Mouse (Mus musculus): Measurements from ENCODE around the gene Nap1l4. TPM values are rescaled to one million over a fixed set of nuclear protein-coding genes. Genes with fewer than 3 reads are reported as not detected.

Nap1l4 gene
- 285 TPM for polyA plus RNA-seq (2017; shearing (Covaris generic))

DNA sequence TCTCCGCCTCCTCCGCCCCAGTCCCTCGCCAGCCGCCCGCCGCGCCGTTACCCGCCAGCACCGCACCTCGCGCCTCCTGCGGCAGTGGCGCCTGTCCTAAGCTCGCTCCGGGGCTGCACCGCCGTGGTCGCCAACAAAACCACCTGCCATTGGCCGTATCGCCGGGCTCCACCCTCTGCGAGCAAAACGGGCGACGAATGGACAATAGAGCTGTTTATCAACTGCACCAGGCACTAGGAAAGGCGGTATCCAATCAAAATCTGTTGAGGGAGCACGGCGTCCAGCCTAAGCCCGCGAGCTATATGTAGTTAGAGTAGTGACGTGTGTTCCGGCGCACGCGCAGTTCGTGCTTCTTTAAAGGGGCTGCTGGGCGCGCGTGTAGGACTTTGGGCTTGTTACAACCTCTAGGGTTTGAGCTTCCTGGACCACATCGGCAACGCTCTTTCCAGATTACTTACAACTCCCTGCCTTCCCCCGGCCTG, at the start of gene Nap1l4:
Gene Nap1l4 (minus strand): TSS at position 131 of the 482 bp plus-strand sequence.

DNA sequence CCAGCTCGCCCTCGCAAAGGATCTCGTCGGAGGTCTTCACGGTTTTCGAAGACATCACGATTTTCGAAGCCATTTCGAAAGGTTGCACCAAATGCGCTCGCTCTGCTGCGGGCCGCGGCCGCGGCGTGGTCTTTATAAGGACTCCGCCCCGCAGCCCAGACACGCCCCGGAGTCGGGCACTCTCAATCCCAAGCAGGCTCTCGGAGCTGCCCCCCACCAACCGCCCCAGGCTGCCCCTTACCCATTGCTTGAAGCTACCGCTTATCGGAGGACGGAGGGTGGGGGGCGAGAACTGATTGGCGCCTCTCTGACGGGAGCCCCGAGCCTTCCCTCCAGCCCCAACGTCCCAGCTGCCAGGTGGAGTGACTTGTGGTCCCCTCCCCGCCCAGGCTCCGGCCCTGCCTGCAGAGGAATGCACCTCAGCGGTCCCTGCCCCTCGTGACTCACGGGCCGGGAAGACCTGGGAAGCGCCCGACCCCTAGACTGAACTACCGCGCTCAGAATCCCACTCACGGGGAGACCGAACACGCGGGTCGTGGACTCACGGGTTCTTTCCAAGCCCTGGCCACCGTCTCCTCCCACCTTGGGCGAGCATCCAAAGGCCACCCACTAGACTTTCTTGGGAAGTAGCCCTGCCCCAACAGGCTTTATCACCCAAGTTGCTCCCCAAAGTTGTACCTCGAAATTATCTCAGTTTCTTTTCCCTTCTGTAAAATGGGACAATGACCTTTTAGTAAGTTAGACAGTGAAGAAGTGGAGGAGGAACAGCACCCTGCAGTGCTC, 46.3 kb downstream of the Nap1l4 start, which contains the start of gene Phlda2:
Gene Phlda2 (minus strand): TSS at position 733 of the 783 bp plus-strand sequence.

DNA sequence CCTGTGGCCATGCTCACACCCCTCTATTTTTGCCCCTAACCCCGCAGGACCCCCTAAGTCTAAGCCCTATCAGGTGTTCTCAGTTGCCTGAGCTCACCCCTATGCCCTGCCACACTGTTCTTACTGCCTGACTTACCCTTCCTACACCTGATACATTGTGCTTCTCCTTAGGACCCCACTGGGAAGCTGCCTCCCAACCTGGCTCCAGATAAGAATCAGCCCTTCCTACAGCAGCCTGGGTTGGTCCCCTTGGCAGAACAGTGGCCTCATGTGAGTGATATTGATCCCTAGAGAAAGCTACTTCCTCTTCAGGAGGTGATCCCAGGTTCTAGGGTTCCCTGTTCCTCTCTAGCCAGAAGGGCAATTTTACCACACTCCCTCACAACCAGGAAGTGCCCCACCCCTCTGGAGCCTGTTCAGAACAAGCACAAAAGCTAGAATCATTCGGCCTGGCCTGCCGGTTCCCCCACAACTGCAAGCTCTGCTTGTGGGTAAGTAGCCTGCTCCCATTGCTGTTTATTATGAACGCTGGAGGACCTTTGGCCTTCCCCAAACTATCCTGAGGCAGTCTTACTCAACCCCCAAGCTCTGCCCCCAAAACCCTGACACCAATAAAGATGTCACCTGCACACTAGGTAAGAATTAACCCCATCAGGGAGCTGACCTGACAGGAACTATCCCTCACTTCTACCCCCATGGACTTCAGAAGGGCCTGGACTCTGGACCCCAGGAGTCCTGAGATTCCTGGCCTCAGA, 75.4 kb downstream of the Nap1l4 start, which contains the start of gene Slc22a18:
Gene Slc22a18 (plus strand): TSS at position 390 of the 755 bp plus-strand sequence.

Other genes starting within 250 kb of the Nap1l4 start
- 5.6 TPM for gene Cdkn1c, start 88.1 kb downstream of the Nap1l4 start, polyA plus RNA-seq (2017; shearing (Covaris generic))
- not detected for gene Slc22a18, start 75.4 kb downstream of the Nap1l4 start, polyA plus RNA-seq (2017; shearing (Covaris generic))
- not detected for gene Phlda2, start 46.0 kb downstream of the Nap1l4 start, polyA plus RNA-seq (2017; shearing (Covaris generic))
- gene Cars, start 51.0 kb upstream of the Nap1l4 start, polyA plus RNA-seq (2017; shearing (Covaris generic)): 44.2 TPM
- 48.8 TPM for gene Tnfrsf26, start 79.6 kb upstream of the Nap1l4 start, polyA plus RNA-seq (2017; shearing (Covaris generic))
- 14.9 TPM for gene Tnfrsf22, start 100.6 kb upstream of the Nap1l4 start, polyA plus RNA-seq (2017; shearing (Covaris generic))
- gene Tnfrsf23, start 136.8 kb upstream of the Nap1l4 start, polyA plus RNA-seq (2017; shearing (Covaris generic)): 20.1 TPM
- 21.4 TPM for gene Osbpl5, start 207.9 kb upstream of the Nap1l4 start, polyA plus RNA-seq (2017; shearing (Covaris generic))
- not detected for gene Mrgprg, start 217.9 kb upstream of the Nap1l4 start, polyA plus RNA-seq (2017; shearing (Covaris generic))
- 1.1 TPM for gene Mrgpre, start 235.4 kb upstream of the Nap1l4 start, polyA plus RNA-seq (2017; shearing (Covaris generic))

All from effector memory CD4-positive, alpha-beta T cell, adult 5 months (primary cell).